Mouse (Mus musculus) myocyte (in vitro differentiated cells): ENCODE measurements around the gene Gys2. TPM values are rescaled to one million over a fixed set of nuclear protein-coding genes. Genes with fewer than 3 reads are reported as not detected.

Experiments
- H3K27me3 ChIP-seq: one replicate; pipeline ENCODE4 v1.6.1; 2011; ENCODE audit not compliant: control insufficient read depth, insufficient read depth, insufficient read length
- H3K36me3 ChIP-seq: one replicate; pipeline ENCODE4 v1.6.1; 2011; ENCODE audit not compliant: control insufficient read depth, insufficient read depth
- H3K4me2 ChIP-seq: one replicate; pipeline ENCODE4 v1.6.1; 2011; ENCODE audit warnings: low read depth, control low read depth
- H3K4me3 ChIP-seq: one replicate; pipeline ENCODE4 v1.5.1; 2011; ENCODE audit warnings: mild to moderate bottlenecking, control low read depth, moderate library complexity
- H3K79me2 ChIP-seq: one replicate; pipeline ENCODE4 v1.6.1; 2011; ENCODE audit not compliant: control insufficient read depth, insufficient read depth
- H3ac ChIP-seq: one replicate; pipeline ENCODE4 v1.6.1; 2011; ENCODE audit not compliant: control insufficient read depth, insufficient read length
- CEBPB ChIP-seq: IDR thresholded peaks from 2 replicates; pipeline ENCODE4 v1.6.1; 2011; ENCODE audit warnings: mild to moderate bottlenecking, moderate library complexity; ENCODE audit not compliant: poor library complexity, insufficient read depth, severe bottlenecking
- E2F4 ChIP-seq: IDR thresholded peaks from one replicate; pipeline ENCODE4 v1.6.1; 2011; ENCODE audit warnings: mild to moderate bottlenecking, control low read depth, moderate library complexity; ENCODE audit not compliant: insufficient read depth
- MAX ChIP-seq: IDR thresholded peaks from one replicate; pipeline ENCODE4 v1.6.1; 2011; ENCODE audit warnings: low read depth, mild to moderate bottlenecking, control low read depth
- MYOD1 ChIP-seq, 3 experiments: IDR thresholded peaks; one replicate each; pipeline ENCODE4 v1.6.1; 2011; ENCODE audit warnings: control low read depth in 2 of 3, low read depth in 2 of 3, mild to moderate bottlenecking in 2 of 3, moderate library complexity in 1 of 3; ENCODE audit not compliant: insufficient read length in 2 of 3, control insufficient read depth in 1 of 3
- MYOG ChIP-seq, 3 experiments: IDR thresholded peaks; one replicate each; pipeline ENCODE4 v1.6.1; 2011; ENCODE audit warnings: control low read depth in 2 of 3, low read depth in 2 of 3, mild to moderate bottlenecking in 2 of 3; ENCODE audit not compliant: insufficient read length in 2 of 3, control insufficient read depth in 1 of 3, insufficient read depth in 1 of 3
- POLR2A ChIP-seq: IDR thresholded peaks from one replicate; pipeline ENCODE4 v1.6.1; 2011; ENCODE audit warnings: low read depth, mild to moderate bottlenecking, control low read depth, moderate library complexity; ENCODE audit not compliant: insufficient read length
- POLR2AphosphoS2 ChIP-seq: IDR thresholded peaks from one replicate; pipeline ENCODE4 v1.6.1; 2011; ENCODE audit warnings: low read depth, control low read depth; ENCODE audit not compliant: insufficient read length
- REST ChIP-seq: IDR thresholded peaks from one replicate; pipeline ENCODE4 v1.6.1; 2011; ENCODE audit warnings: mild to moderate bottlenecking, control low read depth, moderate library complexity; ENCODE audit not compliant: insufficient read depth, insufficient read length
- SRF ChIP-seq: IDR thresholded peaks from one replicate; pipeline ENCODE4 v1.6.1; 2011; ENCODE audit warnings: low read depth; ENCODE audit not compliant: control insufficient read depth, insufficient read length
- TCF12 ChIP-seq: IDR thresholded peaks from one replicate; pipeline ENCODE4 v1.6.1; 2011; ENCODE audit warnings: mild to moderate bottlenecking, control low read depth; ENCODE audit not compliant: poor library complexity, insufficient read depth, severe bottlenecking
- TCF3 ChIP-seq: IDR thresholded peaks from one replicate; pipeline ENCODE4 v1.6.1; 2011; ENCODE audit warnings: low read depth, control low read depth; ENCODE audit not compliant: insufficient read length
- USF1 ChIP-seq: IDR thresholded peaks from one replicate; pipeline ENCODE4 v1.6.1; 2011; ENCODE audit warnings: low read depth, mild to moderate bottlenecking, control low read depth, moderate library complexity
- polyA plus RNA-seq: library from polyadenylated mRNA; unstranded; fragments of >200 nt; fragmentation: generic; extraction: Trizol; gene quantifications from one replicate; pipeline ENCODE4 v1.2.1, GENCODE M21; 2012; ENCODE audit warnings: missing spikeins

Gys2 gene
- polyA plus RNA-seq, 1 experiment, result not detected

- Histone ChIP-seq H3K36me3 (no peaks in the 10 kb centered on the region), H3ac (no peak overlapping the region), H3K79me2 (no peaks in the 10 kb centered on the region), H3K4me2 (no peak overlapping the region), H3K4me3 (no peak overlapping the region), H3K27me3 (no peaks in the 10 kb centered on the region)
- TF ChIP-seq MYOD1 (IDR thresholded peaks at IDR 0.05; ENCODE audit: control insufficient read depth in 1 of 3, insufficient read length in 2 of 3, low read depth in 2 of 3), result no peak
- no peak for TF ChIP-seq SRF
- TF ChIP-seq CEBPB, result no peak
- no peak for TF ChIP-seq MYOG (IDR thresholded peaks at IDR 0.05; ENCODE audit: control insufficient read depth in 1 of 3, insufficient read depth in 1 of 3, insufficient read length in 2 of 3, low read depth in 2 of 3)
- TF ChIP-seq TCF3, result no peak
- no peak for TF ChIP-seq POLR2A
- no peak for TF ChIP-seq E2F4
- no peak for TF ChIP-seq POLR2AphosphoS2
- TF ChIP-seq MAX, result no peak
- no peak for TF ChIP-seq TCF12
- no peak for TF ChIP-seq REST
- TF ChIP-seq USF1, result no peak
Observed at GRCm38 (mm10) chr6:142459017-142459678, 13.8 kb downstream of the Gys2 start.

- no peaks in the 10 kb centered on the region for H3K79me2 ChIP-seq
- no peak overlapping the region for H3K4me3 ChIP-seq
- H3ac ChIP-seq, result no peak overlapping the region
- H3K4me2 ChIP-seq, result no peak overlapping the region
- no peak for TF ChIP-seq USF1
- no peak for TF ChIP-seq TCF3
- no peak for TF ChIP-seq REST
- no peak for TF ChIP-seq POLR2A
- TF ChIP-seq E2F4, result no peak
- TF ChIP-seq MAX, result no peak
- no peak for TF ChIP-seq MYOD1 (IDR thresholded peaks at IDR 0.05; ENCODE audit: control insufficient read depth in 1 of 3, insufficient read length in 2 of 3, low read depth in 2 of 3)
- no peak for TF ChIP-seq SRF
- no peak for TF ChIP-seq TCF12
- TF ChIP-seq POLR2AphosphoS2, result no peak
- no peak for TF ChIP-seq MYOG (IDR thresholded peaks at IDR 0.05; ENCODE audit: control insufficient read depth in 1 of 3, insufficient read depth in 1 of 3, insufficient read length in 2 of 3, low read depth in 2 of 3)
- TF ChIP-seq CEBPB, result no peak
- no peaks in the 10 kb centered on the region for H3K27me3 ChIP-seq
- H3K36me3 ChIP-seq, result no peaks in the 10 kb centered on the region
Observed at GRCm38 (mm10) chr6:142458010-142458409, 14.9 kb downstream of the Gys2 start.

- no peak overlapping the region for H3ac ChIP-seq
- H3K79me2 ChIP-seq, result no peaks in the 10 kb centered on the region
- no peaks in the 10 kb centered on the region for H3K27me3 ChIP-seq
- TF ChIP-seq POLR2A (no peak), TCF12 (no peak)
- H3K36me3 ChIP-seq, result no peaks in the 10 kb centered on the region
- H3K4me2 ChIP-seq, result no peak overlapping the region
- H3K4me3 ChIP-seq, result no peak overlapping the region
Observed at GRCm38 (mm10) chr6:142455314-142455996, 17.5 kb downstream of the Gys2 start.

GRCm38 (mm10) chr6:142453311-142453710 lies 19.6 kb downstream of the Gys2 start:
- Histone ChIP-seq H3K27me3 (no peaks in the 10 kb centered on the region), H3K36me3 (no peaks in the 10 kb centered on the region)
- TF ChIP-seq E2F4 (no peak), MYOD1 (IDR thresholded peaks at IDR 0.05; ENCODE audit: control insufficient read depth in 1 of 3, insufficient read length in 2 of 3, low read depth in 2 of 3) (no peak), MYOG (IDR thresholded peaks at IDR 0.05; ENCODE audit: control insufficient read depth in 1 of 3, insufficient read depth in 1 of 3, insufficient read length in 2 of 3, low read depth in 2 of 3) (no peak), TCF12 (no peak), CEBPB (no peak), MAX (no peak), POLR2AphosphoS2 (no peak), REST (no peak)

GRCm38 (mm10) chr6:142451381-142451780 lies 21.5 kb downstream of the Gys2 start:
- no peak for TF ChIP-seq USF1
- no peak for TF ChIP-seq REST
- no peak for TF ChIP-seq SRF
- no peak for TF ChIP-seq MYOG (IDR thresholded peaks at IDR 0.05; ENCODE audit: control insufficient read depth in 1 of 3, insufficient read depth in 1 of 3, insufficient read length in 2 of 3, low read depth in 2 of 3)
- no peak for TF ChIP-seq POLR2AphosphoS2
- TF ChIP-seq TCF3, result no peak
- TF ChIP-seq MAX, result no peak
- no peak for TF ChIP-seq TCF12
- no peak for TF ChIP-seq MYOD1 (IDR thresholded peaks at IDR 0.05; ENCODE audit: control insufficient read depth in 1 of 3, insufficient read length in 2 of 3, low read depth in 2 of 3)
- no peak for TF ChIP-seq POLR2A
- TF ChIP-seq E2F4, result no peak
- no peak for TF ChIP-seq CEBPB
- H3ac ChIP-seq, result no peak overlapping the region
- no peaks in the 10 kb centered on the region for H3K79me2 ChIP-seq
- no peak overlapping the region for H3K4me2 ChIP-seq
- H3K4me3 ChIP-seq, result no peak overlapping the region
- no peaks in the 10 kb centered on the region for H3K27me3 ChIP-seq
- no peaks in the 10 kb centered on the region for H3K36me3 ChIP-seq

More at GRCm38 (mm10) chr6:142453311-142453710, 19.6 kb downstream of the Gys2 start:
- no peak overlapping the region for H3ac ChIP-seq
- no peaks in the 10 kb centered on the region for H3K79me2 ChIP-seq
- H3K4me3 ChIP-seq, result no peak overlapping the region
- no peak overlapping the region for H3K4me2 ChIP-seq
